Comparison of ENCODE assay signal across 8 mouse cellular contexts in the genomic region with DNA sequence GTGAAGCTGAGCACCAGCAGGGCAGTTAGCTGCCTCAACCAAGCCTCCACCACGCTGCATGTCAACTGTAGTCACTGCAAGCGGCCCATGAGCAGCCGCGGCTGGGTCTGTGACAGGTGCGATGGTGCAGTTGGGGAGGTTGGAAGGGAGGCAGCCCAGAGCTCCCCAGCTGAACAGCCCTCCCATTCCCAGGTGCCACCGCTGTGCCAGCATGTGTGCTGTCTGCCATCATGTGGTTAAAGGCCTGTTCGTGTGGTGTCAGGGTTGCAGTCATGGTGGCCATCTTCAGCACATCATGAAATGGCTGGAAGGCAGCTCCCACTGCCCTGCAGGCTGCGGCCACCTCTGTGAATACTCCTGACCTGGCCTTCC. TPM values are rescaled to one million over a fixed set of nuclear protein-coding genes. Genes with fewer than 3 reads are reported as not detected.
DNase-seq lines count a peak whose midpoint lies in the region; ATAC-seq and TF ChIP-seq lines count a peak whose summit lies in the region.

No protein-coding gene starts in this region.

- no peaks in the 10 kb centered on the region for H3K9me3 ChIP-seq in heart, embryonic 12.5 days (replicated peaks)
- H3K9me3 ChIP-seq in ES-Bruce4 (replicated peaks; ENCODE audit: control insufficient read depth, insufficient read depth, low read length, poor library complexity, severe bottlenecking): no peaks in the 10 kb centered on the region
- no peaks in the 10 kb centered on the region for H3K9me3 ChIP-seq in hindbrain, embryonic 11.5 days (ENCODE audit: control insufficient read depth, low read length)
- H3K9me3 ChIP-seq in midbrain, embryonic 10.5 days (replicated peaks): no peaks in the 10 kb centered on the region

- peak overlapping the region; percentile 67 for H3K4me3 ChIP-seq in heart, embryonic 12.5 days
- H3K4me3 ChIP-seq in ES-Bruce4 (ENCODE audit: low read depth, low read length): 0 out of 2 replicates have a peak overlapping the region, but pooled peaks have one; percentile 81
- peak overlapping the region; percentile 65 for H3K4me3 ChIP-seq in hindbrain, embryonic 11.5 days (ENCODE audit: low read depth, low read length)
- peak overlapping the region; percentile 89 for H3K4me3 ChIP-seq in midbrain, embryonic 10.5 days

- no peaks in the 10 kb centered on the region for H3K27me3 ChIP-seq in heart, embryonic 12.5 days (replicated peaks)
- no peaks in the 10 kb centered on the region for H3K27me3 ChIP-seq in ES-Bruce4 (ENCODE audit: control insufficient read depth, insufficient read depth, low read length, poor library complexity, severe bottlenecking)
- no peaks in the 10 kb centered on the region for H3K27me3 ChIP-seq in hindbrain, embryonic 11.5 days (ENCODE audit: control insufficient read depth, insufficient read depth, low read length)
- H3K27me3 ChIP-seq in midbrain, embryonic 10.5 days (ENCODE audit: low read depth, poor library complexity, severe bottlenecking): no peaks in the 10 kb centered on the region

- H3K9ac ChIP-seq in heart, embryonic 12.5 days: 0 out of 2 replicates have a peak overlapping the region, but pooled peaks have one; percentile 82
- no peak overlapping the region for H3K9ac ChIP-seq in ES-Bruce4 (ENCODE audit: low read depth, poor library complexity, severe bottlenecking)
- no peak overlapping the region for H3K9ac ChIP-seq in hindbrain, embryonic 11.5 days (ENCODE audit: low read depth, low read length)

- peak overlapping the region; percentile 90; the same call in 1 of the 2 replicates for H3K27ac ChIP-seq in heart, embryonic 12.5 days (ENCODE audit: poor library complexity, severe bottlenecking)
- H3K27ac ChIP-seq in ES-Bruce4 (ENCODE audit: insufficient read depth, low read length): no peak overlapping the region
- H3K27ac ChIP-seq in hindbrain, embryonic 11.5 days (ENCODE audit: low read depth, low read length): no peak overlapping the region; the same call in 1 of the 2 replicates
- H3K27ac ChIP-seq in midbrain, embryonic 10.5 days (replicated peaks): peak overlapping the region; percentile 95

- no peak for TF ChIP-seq POLR2A in ES-Bruce4 (IDR thresholded peaks at IDR 0.05; ENCODE audit: insufficient read depth, low read length)

- intact Hi-C loops in heart, postnatal 10 days (cut with DNase I): no loop called here
- intact Hi-C loops in gastrocnemius, postnatal 14 days (cut with DNase I; ENCODE audit: low total_unique reads): no loop called here

- peaks cover 52% of the 10 kb centered on the region for H3K36me3 ChIP-seq in heart, embryonic 12.5 days
- H3K36me3 ChIP-seq in ES-Bruce4 (ENCODE audit: control insufficient read depth, insufficient read depth, low read length, poor library complexity, severe bottlenecking): peaks cover 16% of the 10 kb centered on the region
- peaks cover 4% of the 10 kb centered on the region; the same call in 1 of the 2 replicates for H3K36me3 ChIP-seq in hindbrain, embryonic 11.5 days (ENCODE audit: control insufficient read depth, insufficient read depth, low read length)
- peaks cover 60% of the 10 kb centered on the region for H3K36me3 ChIP-seq in midbrain, embryonic 10.5 days

- TF ChIP-seq CTCF in ES-Bruce4 (IDR thresholded peaks at IDR 0.05; ENCODE audit: low read depth, low read length): no peak

- TF ChIP-seq EP300 in ES-Bruce4 (IDR thresholded peaks at IDR 0.05; ENCODE audit: insufficient read depth, low read depth, low read length): no peak

- ATAC-seq in heart, embryonic 12.5 days (ENCODE audit: insufficient number of reproducible peaks, low FRiP score): no peak
- ATAC-seq in hindbrain, embryonic 11.5 days (ENCODE audit: low FRiP score): no peak

- WGBS in heart, embryonic 12.5 days: 84% methylated on average over 8 of the region's 8 CpGs
- WGBS in hindbrain, embryonic 11.5 days: 86% methylated on average over 8 of the region's 8 CpGs
- WGBS in midbrain, embryonic 10.5 days: 83% methylated on average over 8 of the region's 8 CpGs

- peaks cover 66% of the 10 kb centered on the region for H3K4me1 ChIP-seq in heart, embryonic 12.5 days (replicated peaks)
- H3K4me1 ChIP-seq in ES-Bruce4 (ENCODE audit: control insufficient read depth, insufficient read depth, low read length): no peaks in the 10 kb centered on the region
- H3K4me1 ChIP-seq in hindbrain, embryonic 11.5 days (replicated peaks; ENCODE audit: control insufficient read depth, insufficient read depth, low read length): peaks cover 30% of the 10 kb centered on the region
- peaks cover 84% of the 10 kb centered on the region for H3K4me1 ChIP-seq in midbrain, embryonic 10.5 days

- DNase-seq in heart, postnatal 10 days: no peak
- DNase-seq in hindbrain, embryonic 11.5 days (ENCODE audit: low spot score): no peak
- no peak for DNase-seq in midbrain, embryonic 10.5 days (ENCODE audit: low spot score)
- no peak for DNase-seq in frontal cortex, postnatal 36 days (ENCODE audit: low spot score in 2 of 2)
- no peak for DNase-seq in T-cell, adult 2 months (ENCODE audit: low spot score)
- DNase-seq in gastrocnemius, postnatal 14 days: no peak

- peak overlapping the region; percentile 83 for H3K4me2 ChIP-seq in heart, embryonic 12.5 days
- H3K4me2 ChIP-seq in hindbrain, embryonic 11.5 days (replicated peaks; ENCODE audit: low read depth, low read length): peak overlapping the region; percentile 78

RNA-seq across cellular contexts. Expression of a gene that starts 0.5 kb away (rescaled TPM):
- 38.1 and 41.8 TPM in 2 replicates for polyA plus RNA-seq in heart, embryonic 12.5 days (2016; fragmentation: Nextera tagmentation; extraction: Ambion mirVana)
- 10 to 100 TPM; 33.7 to 34.5 TPM for total RNA-seq in heart, postnatal 10 days (2021)
- 13.2 and 16.7 TPM in 2 replicates for polyA plus RNA-seq in ES-Bruce4 (2011; ENCODE audit: insufficient read depth, insufficient read length, low read depth, missing spikeins)
- polyA plus RNA-seq in hindbrain, embryonic 11.5 days (2014; fragmentation: Nextera tagmentation; extraction: Ambion mirVana): 46.3 and 54.0 TPM in 2 replicates
- polyA plus RNA-seq in midbrain, embryonic 10.5 days (2016; fragmentation: Nextera tagmentation; extraction: Ambion mirVana): 58.7 and 68.4 TPM in 2 replicates
- total RNA-seq in gastrocnemius, postnatal 14 days (2021): 10 to 100 TPM; 20.3 to 23.6 TPM

RNA-seq across cellular contexts. Expression of a gene that starts 4.8 kb away (rescaled TPM):
- polyA plus RNA-seq in heart, embryonic 12.5 days (2016; fragmentation: Nextera tagmentation; extraction: Ambion mirVana): 15.5 and 17.0 TPM in 2 replicates
- 10 to 100 TPM; 10.1 to 12.2 TPM for total RNA-seq in heart, postnatal 10 days (2021)
- 19.8 and 20.7 TPM in 2 replicates for polyA plus RNA-seq in ES-Bruce4 (2011; ENCODE audit: insufficient read depth, insufficient read length, low read depth, missing spikeins)
- polyA plus RNA-seq in hindbrain, embryonic 11.5 days (2014; fragmentation: Nextera tagmentation; extraction: Ambion mirVana): 22.0 and 23.5 TPM in 2 replicates
- polyA plus RNA-seq in midbrain, embryonic 10.5 days (2016; fragmentation: Nextera tagmentation; extraction: Ambion mirVana): 31.7 and 32.2 TPM in 2 replicates
- 1 to 10 TPM; 9.1 to 9.2 TPM for total RNA-seq in gastrocnemius, postnatal 14 days (2021)

RNA-seq across cellular contexts. Expression of a gene that starts 5.0 kb away (rescaled TPM):
- 271 and 272 TPM in 2 replicates for polyA plus RNA-seq in heart, embryonic 12.5 days (2016; fragmentation: Nextera tagmentation; extraction: Ambion mirVana)
- total RNA-seq in heart, postnatal 10 days (2021): 100 to 1,000 TPM; 123 to 132 TPM
- 97.8 and 103 TPM in 2 replicates for polyA plus RNA-seq in ES-Bruce4 (2011; ENCODE audit: insufficient read depth, insufficient read length, low read depth, missing spikeins)
- polyA plus RNA-seq in hindbrain, embryonic 11.5 days (2014; fragmentation: Nextera tagmentation; extraction: Ambion mirVana): 290 and 306 TPM in 2 replicates
- polyA plus RNA-seq in midbrain, embryonic 10.5 days (2016; fragmentation: Nextera tagmentation; extraction: Ambion mirVana): 381 and 403 TPM in 2 replicates
- 10 to 100 TPM; 80.2 to 81.3 TPM for total RNA-seq in gastrocnemius, postnatal 14 days (2021)

RNA-seq across cellular contexts. Expression of a gene that starts 8.9 kb away (rescaled TPM):
- polyA plus RNA-seq in heart, embryonic 12.5 days (2016; fragmentation: Nextera tagmentation; extraction: Ambion mirVana): 1.6 and 2.4 TPM in 2 replicates
- 1 to 10 TPM; 2.2 to 2.6 TPM for total RNA-seq in heart, postnatal 10 days (2021)
- polyA plus RNA-seq in ES-Bruce4 (2011; ENCODE audit: insufficient read depth, insufficient read length, low read depth, missing spikeins): not detected in 2 replicates
- polyA plus RNA-seq in hindbrain, embryonic 11.5 days (2014; fragmentation: Nextera tagmentation; extraction: Ambion mirVana): 3.1 TPM in 2 replicates
- polyA plus RNA-seq in midbrain, embryonic 10.5 days (2016; fragmentation: Nextera tagmentation; extraction: Ambion mirVana): 1.7 and 2.7 TPM in 2 replicates
- 10 to 100 TPM; 11.7 to 12.0 TPM for total RNA-seq in gastrocnemius, postnatal 14 days (2021)

RNA-seq across cellular contexts. Expression of a gene that starts 13.4 kb away (rescaled TPM):
- 1.3 and 1.6 TPM in 2 replicates for polyA plus RNA-seq in heart, embryonic 12.5 days (2016; fragmentation: Nextera tagmentation; extraction: Ambion mirVana)
- 1 to 10 TPM; 4.2 to 4.7 TPM for total RNA-seq in heart, postnatal 10 days (2021)
- 1.4 and 2.3 TPM in 2 replicates for polyA plus RNA-seq in ES-Bruce4 (2011; ENCODE audit: insufficient read depth, insufficient read length, low read depth, missing spikeins)
- polyA plus RNA-seq in hindbrain, embryonic 11.5 days (2014; fragmentation: Nextera tagmentation; extraction: Ambion mirVana): 1.3 and 1.7 TPM in 2 replicates
- polyA plus RNA-seq in midbrain, embryonic 10.5 days (2016; fragmentation: Nextera tagmentation; extraction: Ambion mirVana): 1.7 and 2.2 TPM in 2 replicates
- total RNA-seq in gastrocnemius, postnatal 14 days (2021): 10 to 100 TPM in 1 of 2 experiments, 1 to 10 TPM in 1; 7.5 to 11.0 TPM

Comparison
In these comparisons a context has a peak if more than half of its experiments do, and no peak if none do; other contexts are left out.
1. H3K27ac ChIP-seq: peak in heart, embryonic 12.5 days (single experiment) and midbrain, embryonic 10.5 days (single experiment); none in ES-Bruce4 (single experiment) and hindbrain, embryonic 11.5 days (single experiment).
2. Peak in every context shown above with its lines, with median percentiles within 50 percentile points of each other: H3K4me3 ChIP-seq.